Mouse (Mus musculus) forebrain, embryonic 11.5 days (tissue): ENCODE measurements around the gene Dmrt1. TPM values are rescaled to one million over a fixed set of nuclear protein-coding genes. Genes with fewer than 3 reads are reported as not detected.

Experiments used
- ATAC-seq: fragments of 200-750 bp; cut with Nextera tagmentation; replicated peaks from 2 replicates; pipeline ENCODE4 v1.8.0; 2017; ENCODE audit warnings: moderate TSS enrichment; ENCODE audit not compliant: low FRiP score
- DNase-seq: peaks from one replicate; pipeline ENCODE4 v3.0.0-alpha.2; 2017; ENCODE audit warnings: low spot score
- H3K27ac ChIP-seq: fragments of 300-500 bp; sonication (generic); 2 replicates; pipeline ENCODE4 v1.5.1; 2014; ENCODE audit warnings: low read depth, low read length
- H3K27me3 ChIP-seq: fragments of 300-500 bp; sonication (generic); 2 replicates; pipeline ENCODE4 v1.6.1; 2014; ENCODE audit warnings: mild to moderate bottlenecking, low read length, mixed read lengths; ENCODE audit not compliant: control insufficient read depth, insufficient read depth
- H3K36me3 ChIP-seq: fragments of 300-500 bp; sonication (generic); 2 replicates; pipeline ENCODE4 v1.6.1; 2014; ENCODE audit warnings: mild to moderate bottlenecking, low read length, moderate library complexity, mixed read lengths; ENCODE audit not compliant: control insufficient read depth, insufficient read depth
- H3K4me1 ChIP-seq: fragments of 300-500 bp; sonication (generic); replicated peaks from 2 replicates; pipeline ENCODE4 v1.6.1; 2014; ENCODE audit warnings: low read length, mixed read lengths; ENCODE audit not compliant: control insufficient read depth, insufficient read depth
- H3K4me2 ChIP-seq: fragments of 300-500 bp; sonication (generic); 2 replicates; pipeline ENCODE4 v1.6.1; 2014; ENCODE audit warnings: low read depth, mild to moderate bottlenecking, low read length, moderate library complexity, mixed read lengths; ENCODE audit not compliant: severe bottlenecking
- H3K4me3 ChIP-seq: fragments of 300-500 bp; sonication (generic); 2 replicates; pipeline ENCODE4 v1.5.1; 2014; ENCODE audit warnings: low read depth, low read length
- H3K9ac ChIP-seq: fragments of 300-500 bp; sonication (generic); 2 replicates; pipeline ENCODE4 v1.6.1; 2014; ENCODE audit warnings: low read length
- H3K9me3 ChIP-seq: fragments of 300-500 bp; sonication (generic); 2 replicates; pipeline ENCODE4 v1.6.1; 2016; ENCODE audit warnings: low read length, mixed read lengths; ENCODE audit not compliant: control insufficient read depth
- WGBS: fragments of 180-500 bp; shearing (Covaris S2); extraction: QIAGEN DNeasy Blood & Tissue Kit; methylation state at CpG from one replicate; pipeline ENCODE4 v1.1.7; 2014; 5-methylcytosine and 5-hydroxymethylcytosine counted together
- polyA plus RNA-seq: library from polyadenylated mRNA; unstranded; fragments of >200 nt; fragmentation: Nextera tagmentation; extraction: Ambion mirVana; gene quantifications from 2 replicates; pipeline ENCODE4 v1.2.1, GENCODE M21; 2014

The Dmrt1 gene
- polyA plus RNA-seq, 1 experiment from 2014 or later = 0.95 TPM

DNA sequence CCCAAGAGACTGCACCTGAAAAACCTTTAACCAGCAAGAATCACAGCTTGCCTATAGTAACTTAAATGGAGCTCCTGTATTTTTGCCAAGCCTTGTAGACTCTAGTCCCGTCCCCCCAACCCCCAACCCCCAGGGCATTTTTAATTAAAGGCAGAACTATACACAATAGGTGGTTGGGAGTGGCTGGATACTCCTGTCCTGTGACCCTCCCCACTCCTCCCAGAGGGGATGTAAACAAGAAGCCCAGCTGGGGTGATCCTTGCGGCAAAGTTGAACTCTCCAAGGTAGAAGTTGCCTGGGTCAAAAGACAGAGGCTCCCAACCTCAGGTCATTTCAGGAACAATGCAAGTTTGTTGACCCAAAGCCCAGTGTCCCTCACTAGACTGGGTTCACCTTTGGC is 16.9 kb upstream of the Dmrt1 start:
- Histone ChIP-seq H3K27ac (no peak overlapping the region), H3K9ac (no peak overlapping the region), H3K9me3 (no peaks in the 10 kb centered on the region), H3K27me3 (peaks cover 7% of the 10 kb centered on the region; the same call in 1 of the 2 replicates), H3K4me3 (no peak overlapping the region), H3K4me2 (no peak overlapping the region), H3K4me1 (no peaks in the 10 kb centered on the region; the same call in 1 of the 2 replicates), H3K36me3 (no peaks in the 10 kb centered on the region)
- 9% methylated on average over 2 of the region's 2 CpGs for WGBS
- no peak for DNase-seq
- ATAC-seq = no peak

DNA sequence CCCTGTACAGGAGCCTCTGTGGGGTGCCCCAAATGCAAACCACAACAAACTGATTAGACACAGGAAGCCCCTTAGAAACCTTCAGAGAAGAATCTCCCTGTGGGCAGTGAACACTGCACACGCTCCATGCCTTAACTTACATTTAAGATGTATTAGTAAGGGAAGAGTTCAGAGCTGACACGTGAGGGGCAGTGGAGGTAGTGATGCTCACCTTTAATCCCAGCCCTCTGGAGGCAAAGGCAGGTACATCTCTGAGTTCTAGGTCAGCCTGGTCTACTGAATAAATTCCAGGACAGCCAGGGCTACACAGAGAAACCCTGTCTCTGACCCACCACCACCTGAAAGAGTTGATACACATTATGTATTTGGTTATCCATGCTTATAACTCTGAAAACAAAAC is 15.9 kb upstream of the Dmrt1 start:
- Histone ChIP-seq H3K27ac (no peak overlapping the region), H3K4me3 (no peak overlapping the region), H3K9me3 (no peaks in the 10 kb centered on the region), H3K9ac (no peak overlapping the region), H3K4me2 (no peak overlapping the region), H3K27me3 (peaks cover 7% of the 10 kb centered on the region; the same call in 1 of the 2 replicates), H3K36me3 (no peaks in the 10 kb centered on the region), H3K4me1 (no peaks in the 10 kb centered on the region; the same call in 1 of the 2 replicates)
- 21% methylated on average over 2 of the region's 2 CpGs for WGBS
- DNase-seq (no peak), ATAC-seq (no peak)

DNA sequence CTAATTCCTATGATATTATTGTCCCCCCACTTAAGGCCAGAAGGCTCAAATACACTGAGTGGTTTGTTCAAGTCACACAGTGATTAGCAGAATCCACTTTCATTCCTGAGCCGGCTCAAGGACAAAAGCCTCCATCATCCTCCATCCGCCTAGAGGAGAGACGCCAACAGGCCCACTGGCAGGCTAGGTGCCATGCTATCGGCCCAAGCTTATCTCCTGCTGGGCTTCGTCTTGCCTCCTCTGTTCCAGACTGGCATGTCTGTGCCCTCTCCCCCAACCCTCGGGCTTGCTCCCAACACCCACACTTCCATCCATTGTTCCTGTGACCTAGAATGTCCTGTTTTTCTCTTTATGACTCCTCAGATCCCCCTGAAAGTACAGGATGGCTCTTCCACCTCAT is 8.0 kb upstream of the Dmrt1 start:
- Histone ChIP-seq H3K27me3 (no peaks in the 10 kb centered on the region), H3K4me1 (no peaks in the 10 kb centered on the region), H3K4me2 (no peak overlapping the region), H3K9ac (no peak overlapping the region), H3K9me3 (no peaks in the 10 kb centered on the region), H3K36me3 (no peaks in the 10 kb centered on the region), H3K4me3 (no peak overlapping the region), H3K27ac (no peak overlapping the region)
- WGBS = 64% methylated on average over 6 of the region's 6 CpGs
- DNase-seq (no peak), ATAC-seq (no peak)

DNA sequence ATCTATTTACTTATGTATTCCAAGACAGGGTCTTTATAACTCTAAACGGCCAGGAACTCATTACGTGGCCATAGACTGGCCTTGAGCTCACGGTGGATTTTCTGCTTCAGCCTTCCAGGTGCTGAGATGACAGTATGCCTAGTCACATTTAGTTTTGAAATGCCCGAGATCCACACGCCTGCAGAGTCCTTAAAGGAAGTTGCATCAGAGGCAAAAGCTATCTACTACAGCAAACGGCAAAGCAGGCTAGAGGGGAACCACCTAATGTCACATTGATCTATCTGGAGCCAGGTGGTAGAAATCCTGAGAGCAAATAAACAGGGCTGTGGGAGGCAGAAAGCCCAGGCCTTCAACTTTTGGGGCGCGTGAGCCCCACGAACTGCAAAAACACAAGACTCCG is 540 bp upstream of the Dmrt1 start:
- DNase-seq (no peak), ATAC-seq (no peak)
- peaks cover 11% of the 10 kb centered on the region; the same call in 1 of the 2 replicates for H3K4me1 ChIP-seq
- 39% methylated on average over 10 of the region's 10 CpGs for WGBS
- peaks cover 50% of the 10 kb centered on the region for H3K27me3 ChIP-seq
- no peak overlapping the region for H3K4me2 ChIP-seq
- H3K9ac ChIP-seq = no peak overlapping the region
- H3K36me3 ChIP-seq = no peaks in the 10 kb centered on the region
- H3K4me3 ChIP-seq = no peak overlapping the region
- H3K9me3 ChIP-seq = no peaks in the 10 kb centered on the region
- H3K27ac ChIP-seq = no peak overlapping the region

DNA sequence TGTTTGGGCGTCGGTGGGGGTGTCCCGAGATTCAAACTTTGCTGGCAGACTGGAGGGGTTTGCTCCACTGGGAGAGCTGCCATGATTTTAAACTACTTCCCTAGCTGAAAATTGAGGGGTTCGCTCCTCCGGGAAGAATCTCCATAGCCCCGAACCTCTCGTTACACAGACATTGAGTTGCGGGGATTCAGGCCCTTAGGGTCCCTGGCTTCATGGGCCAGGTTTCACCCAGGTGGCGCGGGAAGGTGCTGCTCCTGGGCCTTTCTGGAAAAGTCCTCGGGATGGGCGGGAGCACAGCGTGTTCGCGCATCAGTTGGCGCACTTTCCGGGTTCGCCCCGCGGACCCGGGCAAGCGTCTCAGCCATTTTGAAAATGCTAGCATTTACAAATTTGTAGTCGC is 1.2 kb downstream of the Dmrt1 start:
- H3K27me3 ChIP-seq = peaks cover 51% of the 10 kb centered on the region
- H3K9me3 ChIP-seq = no peaks in the 10 kb centered on the region
- peak overlapping the region; percentile 46 for H3K4me2 ChIP-seq
- no peaks in the 10 kb centered on the region for H3K36me3 ChIP-seq
- peaks cover 11% of the 10 kb centered on the region; the same call in 1 of the 2 replicates for H3K4me1 ChIP-seq
- H3K27ac ChIP-seq = no peak overlapping the region
- no peak overlapping the region for H3K9ac ChIP-seq
- ATAC-seq (no peak), DNase-seq (no peak)
- H3K4me3 ChIP-seq = peak overlapping the region; percentile 19
- under 1% methylated on average over 23 of the region's 23 CpGs for WGBS

DNA sequence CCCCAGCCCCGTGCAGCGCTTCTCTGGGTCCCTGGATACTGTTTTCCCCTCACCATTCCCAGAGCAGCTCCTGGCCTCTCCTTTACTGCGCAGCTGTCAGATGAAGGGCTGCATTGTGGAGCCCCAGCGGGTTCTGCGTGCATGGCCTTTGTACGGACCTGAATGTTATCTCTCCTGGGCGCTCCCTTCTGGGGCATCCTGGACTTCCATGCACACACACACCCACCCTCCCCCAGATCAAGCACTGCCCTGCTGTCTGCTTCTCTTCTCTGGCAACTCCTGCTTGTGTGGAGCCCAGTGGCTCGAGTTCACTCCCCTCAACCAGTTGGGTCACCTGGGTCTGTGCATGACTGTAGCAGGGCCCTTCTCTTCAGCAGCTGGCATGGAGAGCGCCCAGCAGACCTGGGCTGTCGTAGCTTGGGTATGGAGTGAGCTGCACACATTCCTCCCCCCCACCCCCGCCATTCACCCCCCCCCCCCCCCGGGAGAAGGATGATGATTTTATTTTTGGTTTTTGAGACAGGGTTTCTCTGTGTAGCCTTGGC is 9.6 kb downstream of the Dmrt1 start:
- WGBS = 34% methylated on average over 12 of the region's 12 CpGs
- Histone ChIP-seq H3K27me3 (no peaks in the 10 kb centered on the region), H3K36me3 (no peaks in the 10 kb centered on the region), H3K27ac (no peak overlapping the region), H3K4me3 (no peak overlapping the region), H3K9me3 (no peaks in the 10 kb centered on the region), H3K4me1 (no peaks in the 10 kb centered on the region), H3K9ac (no peak overlapping the region), H3K4me2 (no peak overlapping the region)
- ATAC-seq = no peak
- no peak for DNase-seq

DNA sequence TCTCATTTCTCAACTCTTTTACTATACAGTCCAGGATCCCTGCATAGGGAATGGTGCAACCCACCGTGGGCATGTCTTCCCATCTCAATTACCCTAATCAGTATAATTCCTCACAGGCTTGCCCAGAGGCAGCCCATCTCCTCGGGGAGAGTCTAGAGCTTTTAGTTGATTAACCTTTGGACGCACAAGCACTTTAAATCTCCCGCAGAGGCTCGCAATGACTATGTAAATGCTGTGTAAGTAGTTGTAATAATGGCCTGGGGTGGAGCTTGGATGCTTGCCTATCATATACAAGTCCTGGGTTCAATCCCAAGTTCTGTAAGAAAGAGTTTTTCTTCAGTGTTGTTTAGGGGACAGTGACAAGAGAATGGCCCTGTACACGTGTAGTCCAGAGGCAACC is 18.7 kb downstream of the Dmrt1 start:
- Histone ChIP-seq H3K9ac (no peak overlapping the region), H3K4me1 (no peaks in the 10 kb centered on the region), H3K27me3 (no peaks in the 10 kb centered on the region), H3K4me2 (no peak overlapping the region), H3K4me3 (no peak overlapping the region), H3K9me3 (no peaks in the 10 kb centered on the region), H3K27ac (no peak overlapping the region), H3K36me3 (no peaks in the 10 kb centered on the region)
- ATAC-seq (no peak), DNase-seq (no peak)
- WGBS = 77% methylated on average over 6 of the region's 6 CpGs

DNA sequence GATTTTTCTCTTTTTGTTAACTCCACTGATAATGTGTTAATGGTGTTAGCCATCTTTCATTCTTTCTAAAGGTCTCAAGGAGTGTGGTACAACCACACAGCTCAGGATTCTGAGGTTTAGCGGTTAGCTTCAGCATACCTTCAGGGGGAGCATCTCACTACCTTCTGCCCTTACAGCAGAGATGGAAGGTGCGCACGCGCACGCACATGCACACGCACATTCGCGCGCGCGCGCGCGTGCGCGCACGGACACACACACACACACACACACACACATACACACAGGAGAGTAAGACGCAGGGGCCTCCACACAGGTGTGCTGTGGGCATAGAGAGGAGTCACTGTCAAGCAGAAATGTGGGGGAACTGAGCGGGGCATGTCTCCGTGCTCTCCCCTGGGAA is 20.3 kb downstream of the Dmrt1 start:
- DNase-seq (no peak), ATAC-seq (no peak)
- Histone ChIP-seq H3K4me2 (no peak overlapping the region), H3K9ac (no peak overlapping the region), H3K27me3 (no peaks in the 10 kb centered on the region), H3K9me3 (no peaks in the 10 kb centered on the region), H3K27ac (no peak overlapping the region), H3K4me1 (no peaks in the 10 kb centered on the region), H3K36me3 (no peaks in the 10 kb centered on the region), H3K4me3 (no peak overlapping the region)
- WGBS = 97% methylated on average over 20 of the region's 20 CpGs

DNA sequence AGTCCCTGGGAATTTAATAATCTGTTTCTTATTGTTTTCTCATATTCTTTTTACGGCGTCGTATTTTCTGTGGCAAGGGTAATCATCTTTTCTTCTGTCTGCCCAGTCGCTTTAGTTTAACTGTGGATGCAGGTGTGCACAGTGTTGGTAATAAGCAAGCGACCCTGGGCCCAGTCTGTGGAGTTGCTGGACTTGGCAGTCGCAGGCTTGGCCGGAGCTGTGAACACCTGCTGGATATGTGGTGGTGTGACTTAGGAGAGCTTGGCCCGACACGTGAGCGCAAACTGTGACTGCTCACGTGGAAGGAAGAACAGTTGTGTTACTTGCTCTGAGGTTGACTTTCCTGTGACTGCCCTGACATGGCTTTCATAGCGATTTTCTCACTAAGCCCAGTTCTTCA is 24.3 kb downstream of the Dmrt1 start:
- H3K27me3 ChIP-seq = no peaks in the 10 kb centered on the region
- WGBS = 64% methylated on average over 12 of the region's 12 CpGs
- H3K4me2 ChIP-seq = no peak overlapping the region
- no peaks in the 10 kb centered on the region for H3K9me3 ChIP-seq
- no peak overlapping the region for H3K9ac ChIP-seq
- H3K27ac ChIP-seq = no peak overlapping the region
- H3K4me3 ChIP-seq = no peak overlapping the region
- DNase-seq = no peak
- H3K4me1 ChIP-seq = no peaks in the 10 kb centered on the region
- no peak for ATAC-seq
- H3K36me3 ChIP-seq = no peaks in the 10 kb centered on the region
